Mouse (Mus musculus) brain, embryonic 18.5 days (tissue): ENCODE data around the gene Cmc1.

Source experiments
- DNase-seq: peaks from one replicate; pipeline ENCODE4 v3.0.0-alpha.2; 2012; ENCODE audit warnings: low read depth, low spot score

The Cmc1 gene

GRCm38 (mm10) chr9:118031694-118032093 lies 118.3 kb downstream of the Cmc1 start:
- DNase-seq: no peak

GRCm38 (mm10) chr9:118030252-118030651 lies 119.7 kb downstream of the Cmc1 start:
- DNase-seq: no peak

DNA sequence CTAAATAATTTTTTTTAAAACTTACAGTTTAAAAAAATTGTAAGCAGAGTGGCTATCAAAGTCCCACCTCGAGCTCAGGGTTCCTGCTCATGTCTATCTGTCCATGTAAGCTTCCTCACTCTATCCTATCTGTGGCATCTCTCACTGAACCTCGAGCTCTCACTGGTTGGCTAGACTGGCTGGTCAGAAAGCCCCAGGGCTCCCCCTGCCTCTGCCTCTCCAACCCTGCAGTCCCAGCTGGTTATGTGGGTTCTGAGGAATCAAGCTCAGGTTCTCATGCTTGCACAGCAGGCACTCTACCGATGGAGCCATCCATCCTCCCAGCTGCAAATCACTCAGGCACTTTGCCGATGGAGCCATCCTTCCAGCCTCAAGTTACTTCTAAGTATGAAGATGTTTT lies 120.5 kb downstream of the Cmc1 start:
- no peak for DNase-seq

DNA sequence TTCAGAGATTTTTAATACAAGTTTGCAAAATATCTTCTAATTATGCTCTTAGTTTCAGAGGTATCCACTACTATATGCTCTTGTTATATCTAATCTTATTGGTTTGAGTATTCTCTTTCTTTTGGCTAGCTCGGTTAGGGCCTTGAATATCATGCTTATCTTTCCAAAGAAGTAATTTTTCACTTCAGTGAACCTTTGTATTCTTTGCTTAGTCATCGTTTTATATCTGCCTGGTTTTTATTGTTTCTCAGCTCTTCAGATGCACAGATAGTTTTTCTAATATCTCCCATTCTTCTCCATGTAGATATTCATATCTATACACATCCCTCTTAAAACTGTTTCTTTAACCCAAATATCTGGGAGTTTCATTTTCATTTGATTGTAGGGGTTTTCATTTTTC lies 125.0 kb downstream of the Cmc1 start:
- DNase-seq: no peak
